Mouse (Mus musculus): Measurements from ENCODE around the gene Adm.

DNA sequence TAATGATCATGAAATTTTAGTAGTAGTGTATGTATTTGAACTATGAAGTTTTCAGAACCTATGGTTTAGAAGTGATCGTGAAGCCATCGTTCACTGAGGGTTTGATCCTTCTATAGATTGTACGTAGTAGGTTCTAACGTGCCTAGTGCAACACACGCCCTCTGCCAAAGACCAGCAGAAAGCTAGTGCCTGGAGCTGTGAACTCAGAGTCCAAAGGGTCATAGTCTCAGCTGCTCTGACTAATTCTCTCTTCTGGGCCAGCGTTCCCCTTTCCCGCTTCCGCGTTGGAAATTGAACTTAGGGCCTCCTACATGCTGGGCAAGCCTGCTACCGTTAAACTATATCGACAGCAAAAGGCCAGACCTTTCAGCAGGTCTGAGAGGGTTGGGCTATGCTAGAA lies 11.7 kb upstream of the Adm start:
- TF ChIP-seq CTCF (IDR thresholded peaks at IDR 0.05; ENCODE audit: borderline replicate concordance, extremely low read depth, insufficient read depth, insufficient read length) (no peak), POLR2A (IDR thresholded peaks at IDR 0.05; ENCODE audit: borderline replicate concordance, extremely low read depth, insufficient read depth, insufficient read length, poor library complexity, severe bottlenecking) (no peak)

Measured in brain, embryonic 14.5 days (tissue).